In the genomic region with DNA sequence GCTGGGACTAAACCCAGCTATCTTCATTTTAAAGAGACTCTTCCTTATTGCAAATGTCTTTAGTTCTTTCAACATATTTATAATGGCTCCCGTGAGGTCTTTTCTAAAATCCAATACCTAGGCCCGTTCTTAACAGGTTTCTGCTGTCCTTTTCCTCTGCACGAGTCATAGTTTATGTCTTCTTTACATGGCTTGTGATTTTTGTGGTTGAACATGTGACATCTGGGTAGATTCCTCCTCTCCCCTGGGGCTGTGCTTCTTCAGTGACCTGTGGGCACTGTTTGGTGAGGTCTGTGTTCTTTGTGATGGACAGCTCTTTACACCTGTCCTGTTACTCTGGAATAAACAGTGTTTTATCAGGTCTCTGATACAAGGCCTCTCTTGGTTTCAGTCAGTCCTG, we compare ENCODE assay signal across 21 mouse cellular contexts.
DNase-seq lines count a peak whose midpoint lies in the region.
"Had no signal": no experiment of that assay in that cellular context is flagged by ENCODE, and none has a peak within 500 bp of the region (broad histone marks: within the 10 kb centered on the region; RNA-seq: fewer than 3 reads in every experiment).

No protein-coding gene starts in this region.

- no peaks in the 10 kb centered on the region for H3K27me3 ChIP-seq in splenic B cell, adult 2 months (ENCODE audit: control insufficient read depth, insufficient read depth, low read length, poor library complexity, severe bottlenecking)
- H3K27me3 ChIP-seq: embryonic facial prominence, embryonic 13.5 days; embryonic facial prominence, embryonic 15.5 days; forebrain, embryonic 12.5 days; Patski had no signal

- DNase-seq in spleen, postnatal 36 days (ENCODE audit: low spot score in 2 of 2) = peak; percentile 17 to 26
- DNase-seq in spleen, postnatal 10 days (ENCODE audit: low spot score in 2 of 2) = no peak
- peak; percentile 28 to 37 for DNase-seq in B cell, adult 2 months
- DNase-seq in splenic B cell, adult 2 months (ENCODE audit: low read depth, low spot score) = peak; percentile 43
- DNase-seq in heart, adult 9 months (ENCODE audit: low spot score in 2 of 2) = no peak
- no peak for DNase-seq in liver
- DNase-seq: adrenal gland, adult 8-10 months; adrenal gland, postnatal 14 days; adrenal gland, postnatal 36 days; cerebellum, adult 11-12 months; cerebellum, adult 8-10 months; cerebellum, adult 9-11 months; cerebellum, postnatal 14 days; cerebellum, postnatal 36 days; embryo, embryonic 11 days had no signal

- H3K36me3 ChIP-seq in splenic B cell, adult 2 months (ENCODE audit: control insufficient read depth, insufficient read depth, low read length, poor library complexity, severe bottlenecking) = no peaks in the 10 kb centered on the region
- H3K36me3 ChIP-seq: embryonic facial prominence, embryonic 13.5 days; embryonic facial prominence, embryonic 15.5 days; forebrain, embryonic 10.5 days; forebrain, embryonic 12.5 days; G1E had no signal

Comparison
In these comparisons a context has a peak if more than half of its experiments do, and no peak if none do; other contexts are left out.
1. DNase-seq: peak in spleen, postnatal 36 days (2 of 2), B cell, adult 2 months (2 of 2) and splenic B cell, adult 2 months (single experiment); none in spleen, postnatal 10 days (0 of 2), heart, adult 9 months (0 of 2) and liver (single experiment).